Mouse (Mus musculus) CH12.LX (cell line): Measurements from ENCODE around the gene Sfxn2.

Source experiments
- CTCF ChIP-seq, 2 experiments: IDR thresholded peaks in 1 of 2; conservative IDR thresholded peaks in 1 of 2; 2 replicates each; pipeline ENCODE4 v1.5.1; 2011 to 2012; ENCODE audit warnings: low read depth in 2 of 2, low read length in 2 of 2, improper control_type of control experiment in 1 of 2, inconsistent platforms in 1 of 2, mild to moderate bottlenecking in 1 of 2, moderate library complexity in 1 of 2
- POLR2A ChIP-seq: IDR thresholded peaks from 2 replicates; pipeline ENCODE4 v1.6.1; 2011; ENCODE audit warnings: low read depth, mild to moderate bottlenecking, improper control_type of control experiment, low read length

- TF ChIP-seq POLR2A (no peak), CTCF (conservative IDR thresholded peaks at IDR 0.05 in 1 of 2, IDR thresholded peaks at IDR 0.05 in 1 of 2; ENCODE audit: low read depth in 2 of 2, low read length in 2 of 2) (no peak)
Observed at GRCm38 (mm10) chr19:46616378-46616777, 43.2 kb downstream of the Sfxn2 start.
